Mouse (Mus musculus): Measurements from ENCODE around the gene Mknk1. TPM values are rescaled to one million over a fixed set of nuclear protein-coding genes. Genes with fewer than 3 reads are reported as not detected.

Mknk1 gene
- polyA plus RNA-seq, 1 experiment from 2014 or later: 12.8 TPM

DNA sequence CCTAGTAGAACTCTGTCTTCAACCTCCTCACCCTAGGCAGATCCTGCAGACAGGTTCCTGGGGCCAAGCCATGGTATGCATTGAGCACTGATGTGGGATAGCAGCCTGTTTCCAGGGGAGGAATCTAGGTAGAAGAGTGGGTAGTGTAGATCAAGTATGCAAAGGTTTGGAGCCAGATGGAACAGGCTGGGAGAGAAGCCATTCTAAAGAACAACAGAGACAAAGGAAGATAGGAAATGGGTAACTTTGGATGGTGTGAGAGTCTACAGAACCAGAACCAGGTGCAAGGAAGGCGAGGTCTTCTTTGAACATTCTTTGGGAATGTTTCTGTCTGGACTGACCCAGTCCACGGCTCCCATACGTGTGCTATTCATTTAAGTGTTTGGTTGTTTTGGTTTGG, 11.9 kb upstream of the Mknk1 start:
- Histone ChIP-seq H3K4me3 (ENCODE audit: low read depth, low read length) (no peak overlapping the region), H3K27me3 (replicated peaks; ENCODE audit: control insufficient read depth, insufficient read depth, low read length) (no peaks in the 10 kb centered on the region), H3K36me3 (ENCODE audit: control insufficient read depth, insufficient read depth) (peaks cover 12% of the 10 kb centered on the region), H3K4me1 (replicated peaks; ENCODE audit: control insufficient read depth, insufficient read depth, low read length) (peaks cover 15% of the 10 kb centered on the region), H3K9me3 (ENCODE audit: control insufficient read depth) (no peaks in the 10 kb centered on the region), H3K9ac (ENCODE audit: low read depth, low read length) (no peak overlapping the region), H3K4me2 (replicated peaks; ENCODE audit: low read depth) (no peak overlapping the region; the same call in 1 of the 2 replicates), H3K27ac (ENCODE audit: low read depth, low read length) (no peak overlapping the region)
- WGBS: 61% methylated on average over 3 of the region's 3 CpGs
- TF ChIP-seq CTCF (IDR thresholded peaks at IDR 0.05; ENCODE audit: low read depth): no peak
- ATAC-seq: no peak

DNA sequence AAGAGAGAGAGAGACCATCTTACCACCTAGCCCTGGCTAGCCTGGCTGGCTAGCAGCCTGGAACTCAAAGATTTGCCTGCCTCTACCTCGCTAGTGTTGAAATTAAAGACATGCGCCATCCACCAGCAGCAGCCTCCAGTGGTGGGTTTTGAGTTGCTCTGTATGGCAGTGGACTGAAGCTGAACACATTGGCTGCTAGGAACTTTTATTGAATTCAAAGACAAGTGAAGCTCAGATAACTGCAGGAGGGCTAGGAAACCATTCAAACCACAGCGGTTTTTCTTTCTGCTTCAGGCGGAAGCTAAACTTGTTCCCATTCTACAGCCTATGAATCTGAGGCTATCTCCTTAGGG, 11.5 kb upstream of the Mknk1 start:
- WGBS: 7% methylated on average over 4 of the region's 4 CpGs
- TF ChIP-seq CTCF (IDR thresholded peaks at IDR 0.05; ENCODE audit: low read depth): peak; percentile 25; the same call in 1 of the 2 replicates
- H3K4me3 ChIP-seq (ENCODE audit: low read depth, low read length): peak overlapping the region; percentile 80
- H3K4me1 ChIP-seq (replicated peaks; ENCODE audit: control insufficient read depth, insufficient read depth, low read length): peaks cover 15% of the 10 kb centered on the region
- H3K9me3 ChIP-seq (ENCODE audit: control insufficient read depth): no peaks in the 10 kb centered on the region
- H3K9ac ChIP-seq (ENCODE audit: low read depth, low read length): peak overlapping the region; percentile 85
- ATAC-seq: no peak
- peak overlapping the region; percentile 97 for H3K27ac ChIP-seq (ENCODE audit: low read depth, low read length)
- peak overlapping the region; percentile 78 for H3K4me2 ChIP-seq (replicated peaks; ENCODE audit: low read depth)
- H3K36me3 ChIP-seq (ENCODE audit: control insufficient read depth, insufficient read depth): peaks cover 17% of the 10 kb centered on the region
- no peaks in the 10 kb centered on the region for H3K27me3 ChIP-seq (replicated peaks; ENCODE audit: control insufficient read depth, insufficient read depth, low read length)

DNA sequence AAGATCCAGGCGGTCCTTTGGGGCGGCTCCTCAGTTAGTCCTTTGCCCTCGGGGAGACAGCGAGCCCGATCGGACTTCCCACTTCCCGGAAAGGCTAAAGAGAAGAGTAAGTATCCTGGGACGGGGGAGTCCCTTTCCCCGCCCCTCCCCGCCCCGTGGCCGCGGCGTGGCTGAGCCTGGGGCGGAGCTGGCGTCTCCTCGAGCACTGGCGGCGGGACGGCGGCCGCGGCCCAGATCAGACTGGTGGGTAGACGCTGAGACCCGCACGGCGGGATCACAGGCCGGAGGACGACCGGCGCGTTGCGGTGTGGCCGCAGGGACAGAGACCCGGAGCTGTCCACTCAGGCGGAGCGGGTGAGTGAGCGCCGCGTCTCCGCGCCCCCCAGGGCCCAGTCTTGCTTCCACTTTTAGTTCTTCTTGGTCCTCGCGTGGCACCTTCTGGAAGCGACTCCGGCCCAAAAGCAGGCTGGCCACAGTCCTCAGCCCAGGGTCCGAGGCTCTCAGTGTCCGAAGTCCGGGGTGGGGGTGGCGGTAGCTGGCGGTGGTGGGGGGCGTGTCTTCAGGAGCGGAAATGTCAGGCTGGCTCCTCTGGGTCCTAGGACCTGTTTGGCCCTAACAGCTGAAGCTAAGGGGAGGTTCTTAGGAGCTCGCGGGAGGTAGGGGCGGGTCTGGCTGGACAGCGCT, 11.0 kb upstream of the Mknk1 start, which contains the start of gene Mob3c:
Gene Mob3c, plus strand, starts transcription at position 205 of the 684 bp plus-strand sequence.
- H3K4me1 ChIP-seq (replicated peaks; ENCODE audit: control insufficient read depth, insufficient read depth, low read length): peaks cover 11% of the 10 kb centered on the region

DNA sequence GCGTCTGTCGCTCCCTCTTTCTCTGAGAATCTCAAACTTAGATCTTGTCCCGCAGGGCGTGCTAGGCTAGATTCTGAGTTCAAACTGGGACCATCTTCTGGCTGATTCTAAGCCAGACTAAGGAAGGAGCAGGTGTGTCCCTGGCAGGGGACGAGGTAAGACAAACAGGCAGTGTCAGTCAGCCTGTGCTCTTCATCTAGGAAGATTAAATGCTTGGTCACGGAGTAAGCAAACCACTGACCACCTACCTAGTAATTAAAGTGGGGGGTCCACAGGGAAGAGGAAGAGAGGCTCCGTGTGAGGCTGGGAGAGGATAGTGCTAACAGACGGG, 10.5 kb upstream of the Mknk1 start:
- H3K9ac ChIP-seq (ENCODE audit: low read depth, low read length): peak overlapping the region; percentile 85; the same call in 1 of the 2 replicates
- no peaks in the 10 kb centered on the region for H3K9me3 ChIP-seq (ENCODE audit: control insufficient read depth)
- peak overlapping the region; percentile 80 for H3K4me3 ChIP-seq (ENCODE audit: low read depth, low read length)
- H3K4me2 ChIP-seq (replicated peaks; ENCODE audit: low read depth): peak overlapping the region; percentile 78
- TF ChIP-seq CTCF (IDR thresholded peaks at IDR 0.05; ENCODE audit: low read depth): no peak
- WGBS: 7% methylated on average over 8 of the region's 8 CpGs
- peak overlapping the region; percentile 97; the same call in 1 of the 2 replicates for H3K27ac ChIP-seq (ENCODE audit: low read depth, low read length)
- H3K27me3 ChIP-seq (replicated peaks; ENCODE audit: control insufficient read depth, insufficient read depth, low read length): no peaks in the 10 kb centered on the region
- 0 out of 2 replicates have a peak, but pooled peaks have one; percentile 0 for ATAC-seq
- H3K36me3 ChIP-seq (ENCODE audit: control insufficient read depth, insufficient read depth): peaks cover 27% of the 10 kb centered on the region
- peaks cover 10% of the 10 kb centered on the region for H3K4me1 ChIP-seq (replicated peaks; ENCODE audit: control insufficient read depth, insufficient read depth, low read length)

More for the DNA sequence above, 11.0 kb upstream of the Mknk1 start, which contains the start of gene Mob3c:
- H3K9me3 ChIP-seq (ENCODE audit: control insufficient read depth): no peaks in the 10 kb centered on the region
- TF ChIP-seq CTCF (IDR thresholded peaks at IDR 0.05; ENCODE audit: low read depth): no peak
- peaks cover 22% of the 10 kb centered on the region for H3K36me3 ChIP-seq (ENCODE audit: control insufficient read depth, insufficient read depth)
- H3K4me2 ChIP-seq (replicated peaks; ENCODE audit: low read depth): peak within 1 kb of the TSS; percentile 78
- peak within 1 kb of the TSS; percentile 97 for H3K27ac ChIP-seq (ENCODE audit: low read depth, low read length)
- peak within 1 kb of the TSS; percentile 80 for H3K4me3 ChIP-seq (ENCODE audit: low read depth, low read length)
- peak; percentile 87 for ATAC-seq
- no peaks in the 10 kb centered on the region for H3K27me3 ChIP-seq (replicated peaks; ENCODE audit: control insufficient read depth, insufficient read depth, low read length)
- under 1% methylated on average over 56 of the region's 57 CpGs for WGBS
- H3K9ac ChIP-seq (ENCODE audit: low read depth, low read length): peak within 1 kb of the TSS; percentile 85

DNA sequence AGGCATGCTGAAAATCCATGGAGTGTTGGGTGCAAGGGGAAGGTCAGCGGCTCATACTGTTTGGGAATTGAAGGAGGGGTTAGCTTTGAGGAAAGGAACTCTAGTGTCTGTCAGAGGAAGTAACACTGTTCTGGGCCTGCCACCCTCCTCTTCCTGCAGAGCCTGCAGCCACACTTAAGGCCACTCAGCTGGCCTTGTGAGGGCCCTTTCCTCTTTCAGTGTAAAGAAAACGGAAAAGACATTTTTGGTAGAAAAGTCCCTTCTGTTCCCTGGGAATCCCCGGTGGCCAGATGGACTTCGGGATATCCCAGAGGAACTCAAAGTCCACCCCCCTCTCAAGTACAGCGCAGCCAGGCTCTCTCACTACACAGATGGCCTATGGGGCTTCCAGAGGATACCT, 8.5 kb upstream of the Mknk1 start:
- Histone ChIP-seq H3K36me3 (ENCODE audit: control insufficient read depth, insufficient read depth) (peaks cover 45% of the 10 kb centered on the region), H3K4me3 (ENCODE audit: low read depth, low read length) (no peak overlapping the region), H3K4me2 (replicated peaks; ENCODE audit: low read depth) (peak overlapping the region; percentile 78; the same call in 1 of the 2 replicates), H3K4me1 (replicated peaks; ENCODE audit: control insufficient read depth, insufficient read depth, low read length) (peaks cover 6% of the 10 kb centered on the region), H3K9ac (ENCODE audit: low read depth, low read length) (no peak overlapping the region), H3K27me3 (replicated peaks; ENCODE audit: control insufficient read depth, insufficient read depth, low read length) (no peaks in the 10 kb centered on the region), H3K9me3 (ENCODE audit: control insufficient read depth) (no peaks in the 10 kb centered on the region), H3K27ac (ENCODE audit: low read depth, low read length) (no peak overlapping the region)
- ATAC-seq: no peak
- WGBS: 62% methylated on average over 5 of the region's 5 CpGs
- TF ChIP-seq CTCF (IDR thresholded peaks at IDR 0.05; ENCODE audit: low read depth): no peak

DNA sequence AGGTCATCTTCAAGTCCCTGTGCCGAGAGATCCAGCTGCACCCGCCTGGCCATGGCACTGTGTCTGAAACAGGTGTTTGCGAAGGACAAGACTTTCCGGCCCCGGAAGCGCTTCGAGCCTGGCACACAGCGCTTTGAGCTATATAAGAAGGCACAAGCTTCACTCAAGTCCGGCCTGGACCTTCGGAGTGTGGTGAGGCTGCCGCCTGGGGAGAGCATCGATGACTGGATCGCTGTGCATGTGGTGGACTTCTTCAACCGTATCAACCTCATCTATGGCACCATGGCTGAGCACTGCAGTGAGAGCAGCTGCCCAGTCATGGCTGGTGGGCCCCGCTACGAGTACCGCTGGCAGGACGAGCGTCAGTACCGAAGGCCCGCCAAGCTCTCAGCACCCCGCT, 7.8 kb upstream of the Mknk1 start:
- Histone ChIP-seq H3K9ac (ENCODE audit: low read depth, low read length) (no peak overlapping the region), H3K27me3 (replicated peaks; ENCODE audit: control insufficient read depth, insufficient read depth, low read length) (no peaks in the 10 kb centered on the region), H3K36me3 (ENCODE audit: control insufficient read depth, insufficient read depth) (peaks cover 52% of the 10 kb centered on the region), H3K4me3 (ENCODE audit: low read depth, low read length) (no peak overlapping the region), H3K27ac (ENCODE audit: low read depth, low read length) (no peak overlapping the region), H3K9me3 (ENCODE audit: control insufficient read depth) (no peaks in the 10 kb centered on the region), H3K4me2 (replicated peaks; ENCODE audit: low read depth) (no peak overlapping the region), H3K4me1 (replicated peaks; ENCODE audit: control insufficient read depth, insufficient read depth, low read length) (peaks cover 6% of the 10 kb centered on the region)
- no peak for TF ChIP-seq CTCF (IDR thresholded peaks at IDR 0.05; ENCODE audit: low read depth)
- WGBS: 97% methylated on average over 22 of the region's 22 CpGs
- ATAC-seq: no peak

Data from intestine, postnatal 0 days (tissue).